Mouse (Mus musculus) hindbrain, embryonic 12.5 days (tissue): Measurements from ENCODE around the gene Ppm1n. TPM values are rescaled to one million over a fixed set of nuclear protein-coding genes. Genes with fewer than 3 reads are reported as not detected.

ENCODE experiments used
- polyA plus RNA-seq: library from polyadenylated mRNA; unstranded; fragments of >200 nt; fragmentation: Nextera tagmentation; extraction: Ambion mirVana; gene quantifications from 2 replicates; pipeline ENCODE4 v1.2.1, GENCODE M21; 2016

The Ppm1n gene
- polyA plus RNA-seq, 1 experiment from 2014 or later, result 0.17 TPM

Other genes with a start within 250 kb of the Ppm1n start
- gene Rsph6a, start 225.4 kb downstream of the Ppm1n start, polyA plus RNA-seq, result not detected in 2 replicates
- gene Dmwd, start 203.8 kb downstream of the Ppm1n start, polyA plus RNA-seq, result 20.1 and 23.6 TPM in 2 replicates
- gene Dmpk, start 196.2 kb downstream of the Ppm1n start, polyA plus RNA-seq, result 13.4 and 14.6 TPM in 2 replicates
- gene Six5, start 185.5 kb downstream of the Ppm1n start, polyA plus RNA-seq, result 9.1 and 9.7 TPM in 2 replicates
- 1.8 TPM in 2 replicates for gene Gm4969, start 161.7 kb downstream of the Ppm1n start, polyA plus RNA-seq
- 20.9 TPM in 2 replicates for gene Fbxo46, start 160.2 kb downstream of the Ppm1n start, polyA plus RNA-seq
- 21.2 and 22.8 TPM in 2 replicates for gene Qpctl, start 130.8 kb downstream of the Ppm1n start, polyA plus RNA-seq
- 118 and 122 TPM in 2 replicates for gene Snrpd2, start 130.3 kb downstream of the Ppm1n start, polyA plus RNA-seq
- 1.4 and 2.0 TPM in 2 replicates for gene Gipr, start 113.9 kb downstream of the Ppm1n start, polyA plus RNA-seq
- 6.1 and 7.2 TPM in 2 replicates for gene Eml2, start 103.6 kb downstream of the Ppm1n start, polyA plus RNA-seq
- 2.2 and 2.4 TPM in 2 replicates for gene Gpr4, start 67.5 kb downstream of the Ppm1n start, polyA plus RNA-seq
- gene Opa3, start 51.7 kb downstream of the Ppm1n start, polyA plus RNA-seq, result 41.1 and 41.7 TPM in 2 replicates
- 52.7 and 60.3 TPM in 2 replicates for gene Vasp, start 8.2 kb downstream of the Ppm1n start, polyA plus RNA-seq
- 67.8 and 68.0 TPM in 2 replicates for gene Rtn2, start 2.6 kb upstream of the Ppm1n start, polyA plus RNA-seq
- 0.10 TPM in 1 of 2 replicates, not detected in the other for gene Fosb, start 30.0 kb upstream of the Ppm1n start, polyA plus RNA-seq
- gene Ercc1, start 64.7 kb upstream of the Ppm1n start, polyA plus RNA-seq, result 95.6 and 96.8 TPM in 2 replicates
- gene Cd3eap, start 79.4 kb upstream of the Ppm1n start, polyA plus RNA-seq, result 17.3 and 20.4 TPM in 2 replicates
- gene Ppp1r13l, start 79.7 kb upstream of the Ppm1n start, polyA plus RNA-seq, result 4.7 and 5.5 TPM in 2 replicates
- gene Ercc2, start 101.9 kb upstream of the Ppm1n start, polyA plus RNA-seq, result 21.3 and 24.6 TPM in 2 replicates
- 3.2 and 4.1 TPM in 2 replicates for gene Klc3, start 124.0 kb upstream of the Ppm1n start, polyA plus RNA-seq
- gene Ckm, start 124.7 kb upstream of the Ppm1n start, polyA plus RNA-seq, result 0.23 and 0.34 TPM in 2 replicates
- gene Mark4, start 178.8 kb upstream of the Ppm1n start, polyA plus RNA-seq, result 20.0 and 21.6 TPM in 2 replicates
- gene Exoc3l2, start 183.3 kb upstream of the Ppm1n start, polyA plus RNA-seq, result 1.0 and 1.5 TPM in 2 replicates
- 4.6 and 4.8 TPM in 2 replicates for gene Bloc1s3, start 228.3 kb upstream of the Ppm1n start, polyA plus RNA-seq
- gene Trappc6a, start 228.3 kb upstream of the Ppm1n start, polyA plus RNA-seq, result 41.7 and 48.1 TPM in 2 replicates
- 0.23 TPM in 1 of 2 replicates, not detected in the other for gene Nkpd1, start 237.8 kb upstream of the Ppm1n start, polyA plus RNA-seq